Mouse (Mus musculus): ENCODE results near the gene Camk1d.
"Not testable (repeated sequence)": the region's sequence is repeated elsewhere in the genome, so short reads cannot be mapped to it uniquely, and the experiment has no call there.

Gene Camk1d

GRCm38 (mm10) chr2:5398505-5398904, 315.8 kb downstream of the Camk1d start:
- DNase-seq (ENCODE audit: low spot score) = no peak

DNA sequence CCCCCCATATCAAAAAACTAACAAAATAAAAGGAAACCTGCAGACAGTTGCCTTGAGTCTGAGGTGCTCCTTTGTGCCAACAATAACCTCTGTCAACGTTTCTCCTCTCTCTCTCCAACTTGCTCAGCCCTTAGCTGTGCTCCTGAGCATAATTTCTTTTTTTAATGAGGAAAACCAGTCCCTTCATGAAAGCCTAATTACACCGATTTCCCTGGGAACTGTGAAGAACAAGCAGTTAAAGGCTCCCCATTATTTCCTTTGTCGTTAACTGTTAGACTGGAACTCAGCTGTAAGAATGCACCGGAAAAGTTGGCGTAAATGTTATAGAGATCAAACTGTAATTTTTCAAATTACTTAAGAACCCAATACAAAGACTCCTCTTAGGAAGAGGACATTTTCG, 316.3 kb downstream of the Camk1d start:
- DNase-seq (ENCODE audit: low spot score) = no peak

- no peak for DNase-seq (ENCODE audit: low spot score)
Measured at GRCm38 (mm10) chr2:5397468-5397867, 316.8 kb downstream of the Camk1d start.

DNA sequence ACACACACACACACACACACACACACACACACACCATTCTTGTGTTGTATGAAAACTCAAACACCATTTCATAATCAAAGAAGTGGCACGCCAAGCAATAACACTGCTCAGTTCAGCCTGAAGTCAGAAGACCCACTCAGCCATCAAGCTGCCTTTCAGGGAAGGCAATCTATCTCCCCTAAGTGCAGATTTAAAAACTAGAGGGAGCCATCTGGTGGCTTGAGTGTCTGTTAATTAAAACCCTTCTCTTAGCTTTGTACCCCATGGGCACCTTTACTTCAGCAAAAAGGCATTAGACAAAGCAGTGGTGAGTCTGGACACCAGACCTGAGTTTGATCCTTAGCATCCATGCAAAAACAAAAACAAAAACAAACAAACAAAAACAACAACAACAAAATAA, 317.9 kb downstream of the Camk1d start:
- peak; percentile 25 for DNase-seq (ENCODE audit: low spot score)

- no peak for DNase-seq (ENCODE audit: low spot score)
Measured at GRCm38 (mm10) chr2:5395873-5396272, 318.4 kb downstream of the Camk1d start.

DNA sequence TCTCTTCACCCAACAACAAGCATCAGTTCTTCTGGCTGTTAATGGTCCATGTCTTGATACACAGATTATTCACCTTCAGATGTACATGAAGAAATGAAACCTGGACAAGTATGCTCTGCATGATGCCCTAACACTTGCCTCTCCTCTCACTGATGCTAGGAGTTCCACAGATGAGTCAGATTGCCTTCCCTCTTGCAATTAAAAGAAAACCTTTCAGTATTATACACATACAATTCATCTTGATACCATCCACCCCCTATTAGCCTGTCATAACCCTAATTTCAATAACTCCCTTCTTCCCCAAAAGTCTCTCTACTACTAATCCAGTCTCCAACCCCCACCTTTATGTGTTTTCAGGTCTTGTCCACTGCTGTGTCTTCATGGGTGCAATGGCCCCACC, 321.4 kb downstream of the Camk1d start:
- no peak for DNase-seq (ENCODE audit: low spot score)

GRCm38 (mm10) chr2:5392470-5392869, 321.8 kb downstream of the Camk1d start:
- DNase-seq (ENCODE audit: low spot score) = no peak

GRCm38 (mm10) chr2:5388381-5388780, 325.9 kb downstream of the Camk1d start:
- DNase-seq (ENCODE audit: low spot score) = peak; percentile 59

DNA sequence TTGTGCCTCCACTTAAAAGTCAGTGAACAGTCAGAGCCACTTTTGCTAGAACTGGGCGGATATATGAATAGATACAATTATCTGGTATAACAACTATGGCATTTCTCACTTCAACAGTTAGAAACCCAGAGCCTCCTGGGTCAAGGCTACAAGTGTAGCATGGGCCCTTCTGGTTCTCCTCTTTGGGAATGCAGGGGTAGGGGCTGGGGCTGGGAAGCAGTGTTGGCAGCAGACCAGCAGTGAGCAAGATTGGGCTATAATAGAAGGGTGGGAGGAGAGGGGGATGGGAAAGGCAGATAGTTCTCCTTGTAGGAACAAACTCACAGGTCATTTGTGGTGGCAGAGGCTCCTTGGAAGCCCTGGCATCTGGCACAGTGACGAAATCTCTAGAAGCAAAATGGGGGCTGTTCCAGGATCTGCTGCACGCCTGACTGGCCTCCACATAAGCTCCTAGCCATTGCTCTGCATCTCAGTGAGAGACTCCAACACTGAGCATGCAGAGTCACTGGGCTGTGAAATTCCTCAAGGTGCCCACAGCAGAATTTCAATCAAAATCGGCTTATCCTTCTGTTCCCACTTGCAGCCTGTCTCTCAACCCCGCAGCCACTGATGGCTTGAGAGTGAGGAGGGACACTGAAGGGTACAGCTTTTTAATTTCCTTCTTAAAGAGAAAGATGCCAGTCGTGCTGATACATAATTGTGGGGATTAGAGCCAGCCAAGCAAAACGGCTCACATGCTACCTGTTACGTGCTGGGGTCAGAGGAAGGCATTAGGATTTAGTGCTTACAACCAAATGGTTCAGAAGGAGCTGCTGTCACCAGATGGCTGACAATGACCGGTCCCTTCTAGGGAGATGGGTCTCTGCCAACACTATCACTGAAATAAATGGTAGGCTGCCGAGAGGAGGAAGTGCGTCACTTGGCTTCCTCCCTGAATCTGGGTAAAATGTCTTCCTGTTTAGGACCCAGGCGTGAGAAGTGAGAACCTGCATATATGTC, 332.3 kb downstream of the Camk1d start:
- peak; percentile 39 for DNase-seq (ENCODE audit: low spot score)

DNA sequence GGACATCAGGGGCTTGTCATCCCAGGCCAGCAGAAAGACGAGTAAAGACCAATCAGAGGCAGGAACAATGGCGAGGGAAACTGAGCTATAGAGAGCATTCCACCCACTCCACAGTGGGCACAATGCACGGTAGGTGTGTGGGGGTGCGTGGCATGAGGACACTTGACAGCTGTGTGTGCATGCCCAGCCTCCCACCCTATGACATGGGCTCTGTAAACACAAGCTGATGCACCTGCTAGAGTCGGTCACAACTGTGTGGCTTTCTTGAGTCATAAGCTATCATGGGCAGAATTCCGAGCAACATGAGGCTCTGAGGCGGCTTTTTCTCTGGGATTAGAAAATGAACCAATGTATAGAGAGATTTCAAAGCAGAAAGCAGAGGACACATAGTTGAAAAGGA, 333.3 kb downstream of the Camk1d start:
- no peak for DNase-seq (ENCODE audit: low spot score)

DNA sequence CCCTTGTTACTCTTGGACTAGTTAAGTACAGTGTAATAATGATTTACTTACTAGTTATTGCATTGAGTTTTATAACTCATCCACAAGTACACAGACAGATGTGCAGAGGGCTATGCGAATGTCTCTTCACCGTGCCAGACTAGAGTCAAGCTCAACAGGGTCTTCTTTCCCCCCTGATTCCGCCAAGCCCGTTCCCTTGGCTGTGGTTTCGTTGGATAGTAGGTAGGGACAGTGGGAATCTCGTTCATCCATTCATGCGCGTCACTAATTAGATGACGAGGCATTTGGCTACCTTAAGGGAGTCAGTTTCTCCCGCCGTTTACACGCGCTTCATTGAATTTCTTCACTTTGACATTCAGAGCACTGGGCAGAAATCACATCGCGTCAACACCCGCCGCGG, 335.4 kb downstream of the Camk1d start:
- DNase-seq (ENCODE audit: low spot score) = not testable (repeated sequence)

GRCm38 (mm10) chr2:5378066-5378672, 336.1 kb downstream of the Camk1d start:
- peak; percentile 74 for DNase-seq (ENCODE audit: low spot score)

GRCm38 (mm10) chr2:5372886-5373429, 341.4 kb downstream of the Camk1d start:
- DNase-seq (ENCODE audit: low spot score) = no peak

GRCm38 (mm10) chr2:5371316-5371715, 343.0 kb downstream of the Camk1d start:
- DNase-seq (ENCODE audit: low spot score) = no peak

- DNase-seq (ENCODE audit: low spot score) = no peak
Measured at GRCm38 (mm10) chr2:5370591-5370990, 343.7 kb downstream of the Camk1d start.

- no peak for DNase-seq (ENCODE audit: low spot score)
Measured at GRCm38 (mm10) chr2:5363836-5364235, 350.5 kb downstream of the Camk1d start.

DNA sequence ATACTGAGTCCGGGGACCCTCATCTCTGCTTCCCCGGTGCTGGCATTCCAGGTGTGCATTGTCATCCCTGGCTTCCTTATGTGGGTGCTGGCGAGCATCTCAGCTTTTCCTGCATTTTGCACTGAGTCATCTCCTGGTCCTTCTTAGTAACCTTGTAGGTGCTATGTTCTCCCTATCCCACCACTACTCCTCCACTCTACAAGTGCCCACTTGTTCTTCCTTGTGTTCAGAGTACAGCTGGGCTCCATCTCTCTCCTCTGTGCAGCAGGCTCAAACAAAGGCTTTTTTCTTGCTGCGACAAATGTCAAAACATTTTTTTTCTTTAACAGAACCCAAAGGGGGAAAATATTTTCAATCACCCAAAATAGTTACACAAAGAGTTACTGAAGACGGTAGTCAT, 356.3 kb downstream of the Camk1d start:
- DNase-seq (ENCODE audit: low spot score) = no peak

- DNase-seq (ENCODE audit: low spot score) = no peak
Measured at GRCm38 (mm10) chr2:5357056-5357455, 357.3 kb downstream of the Camk1d start.

- DNase-seq (ENCODE audit: low spot score) = no peak
Measured at GRCm38 (mm10) chr2:5352821-5353522, 361.3 kb downstream of the Camk1d start.

DNA sequence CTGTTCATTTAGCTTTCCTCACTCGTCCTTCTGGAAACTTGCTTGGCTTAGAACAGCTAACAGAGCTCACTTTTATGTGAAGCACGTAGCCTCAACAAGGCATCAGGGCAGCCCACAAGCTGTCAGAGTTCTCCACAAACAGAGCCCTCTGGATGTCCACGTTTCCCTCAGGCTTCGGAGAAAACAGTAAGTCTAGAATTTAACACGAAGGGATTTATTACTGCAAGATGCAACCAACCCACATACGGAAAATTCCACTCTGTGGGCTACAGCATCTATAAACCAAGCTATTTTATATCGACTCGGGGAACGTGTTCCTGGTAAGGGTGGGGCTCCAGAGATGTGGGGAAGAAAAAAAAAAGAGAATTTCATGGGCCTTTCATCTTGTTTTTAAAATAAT, 369.0 kb downstream of the Camk1d start:
- DNase-seq (ENCODE audit: low spot score) = no peak

GRCm38 (mm10) chr2:5327533-5328250, 386.6 kb downstream of the Camk1d start:
- DNase-seq (ENCODE audit: low spot score) = no peak

- DNase-seq (ENCODE audit: low spot score) = no peak
Measured at GRCm38 (mm10) chr2:5324806-5325205, 389.5 kb downstream of the Camk1d start.

Measured in MN1 (cell line).